Mouse (Mus musculus) cerebellum, postnatal 14 days (tissue): Measurements from ENCODE around the gene Tlr9.

Experiments used
- DNase-seq, 2 experiments: peaks; one replicate each; pipeline ENCODE4 v3.0.0; 2021; ENCODE audit warnings: mixed read lengths in 2 of 2

Gene Tlr9

GRCm38 (mm10) chr9:106203990-106204851, 18.2 kb upstream of the Tlr9 start:
- peak; percentile 85 to 87 for DNase-seq

GRCm38 (mm10) chr9:106205713-106206290, 16.6 kb upstream of the Tlr9 start:
- no peak for DNase-seq

GRCm38 (mm10) chr9:106206515-106206914, 15.9 kb upstream of the Tlr9 start:
- no peak for DNase-seq

- no peak for DNase-seq
Observed at GRCm38 (mm10) chr9:106208181-106208580, 14.2 kb upstream of the Tlr9 start.

- DNase-seq, result peak in 1 of 2 experiments; percentile 46
Observed at GRCm38 (mm10) chr9:106209954-106210353, 12.4 kb upstream of the Tlr9 start.

GRCm38 (mm10) chr9:106210853-106211609, 11.4 kb upstream of the Tlr9 start:
- DNase-seq, result no peak

GRCm38 (mm10) chr9:106211680-106212593, 10.5 kb upstream of the Tlr9 start:
- DNase-seq, result peak; percentile 93 to 95

- peak in 1 of 2 experiments; percentile 47 for DNase-seq
Observed at GRCm38 (mm10) chr9:106212594-106212981, 9.8 kb upstream of the Tlr9 start.

- DNase-seq, result no peak
Observed at GRCm38 (mm10) chr9:106215341-106216125, 6.9 kb upstream of the Tlr9 start.

GRCm38 (mm10) chr9:106216971-106217370, 5.4 kb upstream of the Tlr9 start:
- DNase-seq, result no peak

GRCm38 (mm10) chr9:106220894-106221523, 1.4 kb upstream of the Tlr9 start:
- DNase-seq, result no peak

GRCm38 (mm10) chr9:106222994-106223393, 596 bp downstream of the Tlr9 start:
- no peak for DNase-seq

GRCm38 (mm10) chr9:106225469-106226150, 3.2 kb downstream of the Tlr9 start:
- DNase-seq, result no peak

GRCm38 (mm10) chr9:106226151-106226682, 3.8 kb downstream of the Tlr9 start:
- peak; percentile 42 to 48 for DNase-seq

- no peak for DNase-seq
Observed at GRCm38 (mm10) chr9:106227790-106228429, 5.5 kb downstream of the Tlr9 start.

GRCm38 (mm10) chr9:106230051-106230733, 7.8 kb downstream of the Tlr9 start:
- no peak for DNase-seq

- DNase-seq, result no peak
Observed at GRCm38 (mm10) chr9:106230734-106231106, 8.3 kb downstream of the Tlr9 start.

- no peak for DNase-seq
Observed at GRCm38 (mm10) chr9:106231220-106231619, 8.8 kb downstream of the Tlr9 start.

- DNase-seq, result no peak
Observed at GRCm38 (mm10) chr9:106231816-106232215, 9.4 kb downstream of the Tlr9 start.
